Mouse (Mus musculus) T-helper 17 cell (primary cell): Measurements from ENCODE around the gene Lrmda.

Source experiments
- in situ Hi-C, 2 experiments: fragments of 300-600 bp; cut with MboI, MseI; formaldehyde crosslinking; loops; 1 replicate in 1 of 2; 2 replicates in 1 of 2; pipeline ENCODE4 v1.15.1; 2025; ENCODE audit warnings: high pct_unique_total_duplicates in 2 of 2

Lrmda gene

DNA sequence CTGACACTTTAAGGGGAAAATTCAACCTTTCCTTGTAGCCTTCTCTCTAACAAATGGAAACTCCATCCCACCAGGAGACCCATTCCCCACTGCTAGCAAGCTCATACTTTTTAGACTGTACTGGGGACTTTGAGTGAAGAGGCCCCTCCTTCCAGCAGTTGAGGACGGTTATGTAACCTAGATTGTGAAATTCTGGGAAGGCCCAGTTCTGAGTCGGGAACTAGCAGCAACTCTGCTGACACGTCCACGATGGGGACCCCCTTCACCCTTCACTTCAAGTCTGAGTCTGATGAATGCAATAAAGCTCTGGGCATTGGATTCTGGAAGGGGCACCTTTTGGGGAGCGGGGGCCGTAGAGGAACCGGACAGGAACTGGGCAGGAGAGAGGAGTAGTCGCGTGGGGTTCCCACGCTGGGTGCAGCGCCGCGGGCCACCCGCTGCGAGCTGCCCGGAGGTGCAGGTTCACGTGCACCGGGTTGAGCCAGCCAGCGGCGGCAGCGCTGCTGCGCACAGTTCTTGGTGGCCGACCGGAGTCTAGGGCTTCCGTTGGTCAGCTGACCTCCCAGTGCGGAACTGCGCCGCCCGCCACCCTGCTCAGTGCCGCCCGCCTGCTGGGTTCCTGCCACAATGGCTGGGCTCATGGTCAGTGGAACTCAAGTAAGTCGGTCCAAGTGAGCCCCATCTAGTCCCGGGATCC is at the start of gene Lrmda:
Lrmda (plus strand) TSS at position 461 of the 697 bp plus-strand sequence.
- in situ Hi-C loops: no loop called here

DNA sequence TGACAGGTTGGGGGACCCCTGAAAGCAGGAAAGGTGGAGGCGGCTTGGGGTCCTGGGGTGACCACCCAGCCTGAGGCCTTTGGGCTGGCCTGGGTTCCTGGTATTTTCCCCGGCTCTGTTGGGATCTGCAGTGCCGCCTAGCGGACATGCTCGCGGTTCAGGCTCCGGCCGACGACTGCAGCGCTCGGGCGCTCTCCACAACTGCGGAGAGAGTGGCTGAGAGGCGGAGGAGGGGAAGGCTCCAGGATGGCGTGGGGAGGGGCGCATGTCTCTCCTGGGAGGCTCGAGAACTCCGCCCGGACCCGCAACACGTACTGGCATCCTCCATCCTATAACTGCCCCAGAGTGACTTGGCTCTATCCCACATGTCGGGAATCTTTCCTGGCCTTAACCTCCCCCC is 38.0 kb upstream of the Lrmda start:
- in situ Hi-C loops: no loop called here

DNA sequence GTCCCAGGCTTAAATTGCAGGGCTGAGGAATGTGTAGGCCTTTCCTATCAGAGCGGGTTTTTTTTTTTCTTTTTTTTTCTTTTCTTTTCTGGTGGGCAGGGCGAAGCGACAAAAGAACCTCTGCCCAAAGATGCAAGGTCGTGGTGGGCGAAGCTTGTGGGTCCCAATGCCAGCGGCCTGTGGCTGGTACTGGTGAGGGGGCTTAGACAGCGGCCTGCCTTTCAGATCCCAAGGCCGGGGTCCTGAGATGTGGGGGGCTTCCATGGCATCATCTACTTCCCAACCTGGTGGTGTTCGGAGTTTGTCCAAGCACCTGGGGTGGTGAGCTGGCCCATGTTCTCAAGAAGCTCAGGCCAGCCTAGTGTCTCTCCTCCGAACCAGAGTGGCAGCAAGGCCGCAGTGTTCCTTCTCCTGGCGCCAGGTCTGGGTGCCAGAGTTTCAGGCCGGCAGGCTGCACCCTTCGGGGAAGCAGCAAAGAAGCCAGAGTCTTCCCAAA is 37.4 kb upstream of the Lrmda start:
- in situ Hi-C loops: no loop called here

DNA sequence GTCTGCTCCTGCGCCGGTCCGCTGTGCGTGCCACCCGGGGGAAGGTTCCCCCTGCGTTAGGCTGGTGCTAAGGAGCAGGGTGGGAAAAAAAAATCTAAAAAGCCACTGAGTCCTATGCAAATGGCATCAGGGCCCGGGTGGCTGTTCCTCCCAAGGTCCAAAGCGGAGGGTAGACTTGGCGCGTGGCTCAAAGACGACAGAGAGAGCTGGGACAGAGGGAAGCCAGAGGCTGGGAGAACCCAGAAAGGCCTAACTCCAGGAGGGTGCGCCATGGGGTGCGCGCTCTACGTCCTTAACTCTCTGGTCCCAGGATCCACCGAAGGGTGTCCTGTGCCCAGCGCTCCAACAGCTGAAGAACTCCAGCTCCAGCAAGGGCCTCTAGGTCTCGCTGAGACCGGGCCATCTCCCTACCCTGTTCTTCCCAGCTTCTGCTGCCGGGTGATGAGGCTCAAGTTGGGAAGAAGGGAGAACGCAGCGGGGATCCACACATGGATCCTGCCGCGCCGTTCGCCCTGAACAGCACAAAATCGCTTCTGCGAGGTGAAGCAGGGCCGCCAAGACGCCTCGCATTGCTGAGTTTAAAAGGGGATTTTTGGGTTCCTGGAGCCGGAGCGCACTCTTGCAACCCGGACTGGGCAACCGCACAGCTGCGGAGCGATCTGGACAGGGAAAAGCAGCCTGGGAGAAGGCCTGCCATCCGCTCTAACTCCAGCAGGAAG is 36.8 kb upstream of the Lrmda start:
- in situ Hi-C loops: no loop called here

DNA sequence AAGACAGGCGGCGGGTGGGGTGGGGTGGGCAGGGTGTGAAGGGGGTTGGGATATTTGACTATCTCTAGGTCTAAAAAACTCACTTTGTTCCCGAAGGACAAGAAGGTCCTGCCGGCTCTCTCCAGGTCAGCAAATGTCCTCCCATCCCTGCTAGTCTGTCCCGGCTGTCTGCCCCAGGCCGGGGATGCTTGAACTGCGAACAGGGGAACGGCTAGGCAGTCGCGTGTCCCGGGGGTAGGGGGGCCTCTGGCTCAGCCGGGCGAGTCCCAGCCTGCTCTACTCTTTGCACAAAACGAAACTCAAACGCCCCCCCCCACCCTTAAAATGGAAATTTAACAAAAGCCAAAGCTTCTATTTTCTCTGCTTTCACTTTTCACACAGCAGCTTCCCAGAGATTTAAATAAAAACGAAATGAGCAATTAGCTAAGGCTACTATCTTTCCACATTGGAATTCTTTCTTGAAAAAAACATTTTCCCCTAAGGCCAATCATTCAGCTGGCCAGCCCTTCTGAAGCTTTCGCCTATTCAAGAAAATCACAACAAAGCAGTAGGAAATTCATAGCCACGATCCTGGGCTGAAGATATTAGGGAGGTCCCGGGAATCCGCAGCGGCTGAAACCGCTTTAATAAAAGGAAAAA is 36.1 kb upstream of the Lrmda start:
- in situ Hi-C loops: no loop called here

DNA sequence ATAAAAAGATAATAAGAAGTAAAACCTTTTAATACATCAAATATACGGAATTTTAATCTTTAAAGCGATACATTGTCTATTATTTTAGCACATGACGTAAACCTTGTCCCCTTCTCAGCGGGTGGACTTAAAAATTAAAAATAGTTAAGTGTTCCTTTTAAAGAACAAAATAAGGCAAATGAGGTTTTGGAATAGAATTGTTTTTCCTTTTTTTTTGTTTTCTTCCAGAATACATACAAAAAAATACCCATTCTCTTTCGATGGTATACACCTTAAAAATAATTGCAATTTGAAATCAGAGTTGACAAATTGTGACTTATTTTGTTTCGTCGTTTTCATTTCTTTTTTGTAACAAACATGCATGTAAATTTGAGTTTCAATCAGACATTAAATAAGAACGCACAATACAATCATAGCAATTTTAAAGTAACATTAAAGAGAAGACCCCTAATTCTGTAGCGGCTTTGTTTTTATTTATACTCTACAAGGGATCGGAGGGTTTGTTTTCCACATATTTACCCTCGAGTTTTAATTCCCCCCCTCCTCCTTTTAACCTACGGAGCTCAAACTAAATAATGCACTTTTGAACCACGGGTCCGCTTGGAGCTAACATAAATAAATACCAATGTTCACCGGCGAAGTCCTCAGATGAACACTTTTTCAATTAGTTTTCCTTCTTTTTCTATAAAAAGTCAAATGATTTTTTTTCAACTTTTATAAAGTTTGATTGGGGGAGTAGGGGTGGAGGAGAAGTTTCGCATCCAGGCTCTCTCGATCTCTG is 35.4 kb upstream of the Lrmda start:
- in situ Hi-C loops: no loop called here

- in situ Hi-C loops: no loop called here
These were observed 34.6 kb upstream of the Lrmda start for GRCm38 (mm10) chr14:21984757-21985425.

DNA sequence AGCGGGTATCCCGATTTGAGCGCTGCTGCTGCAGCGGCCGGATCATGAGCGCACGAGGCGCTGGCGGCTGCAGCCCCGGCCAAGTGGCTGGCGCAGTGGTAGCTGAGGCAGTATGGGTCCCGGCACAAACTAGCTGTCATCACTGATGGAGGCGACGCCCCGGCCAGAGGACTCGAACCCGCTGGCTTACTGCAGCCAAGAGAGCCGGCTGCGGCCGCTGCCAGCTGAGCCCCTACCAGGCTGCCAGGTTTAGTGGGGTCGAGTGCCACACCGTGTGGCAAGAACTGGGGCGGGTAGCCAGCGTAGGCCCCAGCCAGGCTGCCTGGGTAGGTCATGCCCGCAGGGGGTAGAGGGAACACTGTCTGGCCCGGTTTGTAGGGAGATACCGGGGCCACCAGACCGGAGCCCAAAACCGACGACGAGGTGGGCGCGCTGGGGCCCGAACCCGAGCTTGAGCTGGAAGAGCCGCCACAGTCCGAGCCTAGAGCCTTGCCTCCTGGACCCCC is 34.0 kb upstream of the Lrmda start:
- in situ Hi-C loops: no loop called here

GRCm38 (mm10) chr14:21985981-21986732 is 33.4 kb upstream of the Lrmda start:
- in situ Hi-C loops: no loop called here

DNA sequence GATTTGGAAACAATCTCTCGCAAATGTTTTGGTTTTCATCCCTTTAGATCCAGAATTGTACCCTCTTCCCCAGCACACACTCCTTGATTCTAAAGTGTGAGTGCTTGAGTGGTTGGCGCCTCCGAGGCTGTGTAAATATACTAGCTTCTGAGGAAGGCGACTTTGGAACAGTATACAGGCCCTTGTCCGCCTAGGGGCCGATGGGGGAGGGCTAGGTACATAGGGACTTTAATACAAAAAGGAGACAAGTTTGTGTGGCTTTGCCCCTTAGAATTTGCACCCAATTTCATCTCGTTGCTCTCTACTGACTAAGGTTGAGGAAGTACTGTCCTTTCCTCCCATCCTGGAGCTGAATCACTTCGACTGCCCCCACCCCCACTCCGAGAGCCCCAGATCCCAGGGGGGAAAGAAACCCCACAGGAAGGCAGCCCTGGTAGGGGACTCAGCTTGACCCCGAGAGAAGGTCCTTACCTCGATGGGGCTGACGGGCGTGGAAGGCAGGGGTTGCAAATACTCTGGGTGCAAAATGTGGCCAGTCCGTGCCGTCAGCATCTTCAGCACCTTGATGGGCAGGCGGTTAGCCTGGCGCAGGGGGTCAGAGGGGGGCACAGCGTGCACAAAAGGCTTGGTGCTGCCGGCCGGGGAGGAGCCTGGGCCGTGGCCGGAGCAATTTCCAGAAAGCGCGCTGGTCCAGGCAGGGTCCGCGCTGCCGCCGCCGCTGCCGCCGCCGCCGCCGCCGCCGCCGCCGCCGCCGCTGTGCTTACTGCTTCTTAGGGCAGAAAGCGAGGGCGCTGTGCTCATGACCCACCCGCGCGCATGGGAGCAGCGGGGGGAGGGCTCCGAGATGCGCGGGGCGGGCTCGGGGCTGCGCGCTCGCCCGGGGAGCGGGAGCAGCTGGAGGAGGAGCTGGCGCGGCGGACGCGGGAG is 32.5 kb upstream of the Lrmda start:
- in situ Hi-C loops: no loop called here

DNA sequence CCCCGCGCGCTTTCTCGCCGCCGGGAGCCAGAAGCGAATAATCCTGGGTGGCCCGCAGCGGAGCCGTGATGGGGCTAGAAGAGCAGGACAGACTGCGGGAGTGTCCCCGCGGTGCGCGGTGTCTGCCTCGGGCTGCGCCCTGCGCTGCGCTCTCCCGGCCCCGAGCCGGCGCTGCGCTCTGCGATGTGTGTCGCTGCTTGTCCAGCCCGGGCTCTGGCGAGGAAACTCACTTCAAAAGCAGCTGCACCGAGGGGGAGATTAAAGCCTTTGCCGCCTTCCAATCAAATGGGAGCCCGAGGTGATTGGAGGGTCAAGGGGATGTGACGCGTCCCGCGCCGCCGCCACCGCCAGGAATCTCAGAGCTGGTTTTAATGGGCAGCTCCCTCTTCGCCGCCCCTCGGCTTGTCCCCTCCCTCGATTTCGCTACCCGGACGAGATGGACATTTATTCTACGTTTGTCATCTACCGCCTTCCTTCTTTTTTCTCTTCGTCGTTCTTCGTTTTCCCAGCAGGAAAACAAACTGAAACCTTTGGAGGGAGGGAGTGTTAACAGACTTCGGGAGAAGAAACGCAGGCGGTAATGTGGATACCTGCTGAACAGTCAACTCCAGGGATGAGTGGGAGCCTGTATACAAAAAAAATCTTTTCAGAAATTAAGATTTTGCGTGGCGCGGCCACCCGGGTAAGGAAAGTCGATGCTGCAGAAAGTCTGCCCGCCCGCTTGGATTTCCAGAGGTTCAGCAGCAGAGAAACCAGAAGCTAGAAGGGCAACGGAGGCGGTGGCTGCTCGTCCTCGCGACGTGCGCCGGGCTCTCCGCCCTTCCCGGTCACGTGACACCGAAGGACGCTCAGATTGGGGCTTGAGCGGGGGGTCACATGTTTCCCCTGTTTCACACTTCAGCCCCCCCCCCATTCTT is 31.6 kb upstream of the Lrmda start:
- in situ Hi-C loops: no loop called here

DNA sequence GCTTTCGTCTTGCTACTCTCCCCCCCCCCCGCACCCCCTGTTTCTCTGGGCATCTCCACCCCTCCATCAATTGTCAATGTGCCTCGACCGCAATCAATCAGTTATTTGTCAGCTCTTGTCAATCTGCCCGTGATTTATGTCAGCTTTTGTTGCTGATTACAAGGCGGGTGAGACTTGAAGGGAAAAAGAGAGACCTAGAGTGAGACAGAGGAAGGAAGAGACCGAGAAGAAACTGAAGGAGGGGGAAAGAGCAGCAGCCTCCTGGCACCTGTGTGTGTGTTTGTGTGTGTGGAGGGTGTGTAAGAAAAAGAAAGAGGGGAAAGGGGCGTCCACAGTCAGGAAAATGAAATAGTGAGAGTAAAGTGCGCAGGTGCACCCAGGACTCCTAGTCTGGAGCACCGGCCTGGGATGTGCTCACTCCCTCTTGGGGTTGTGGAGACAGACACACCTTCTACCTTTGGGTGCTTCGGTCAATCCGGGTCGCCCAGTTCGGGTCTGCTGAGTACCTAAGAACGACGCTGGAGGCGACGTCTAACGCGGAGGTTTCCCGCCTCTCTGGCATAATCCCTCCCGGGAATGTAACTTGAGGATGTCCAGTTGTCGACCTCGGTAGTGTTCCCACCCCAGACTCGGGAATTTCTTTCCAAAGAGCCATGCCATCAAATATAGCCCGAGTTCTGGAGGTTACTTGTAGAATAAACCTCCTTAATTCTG is 30.8 kb upstream of the Lrmda start:
- in situ Hi-C loops: no loop called here

DNA sequence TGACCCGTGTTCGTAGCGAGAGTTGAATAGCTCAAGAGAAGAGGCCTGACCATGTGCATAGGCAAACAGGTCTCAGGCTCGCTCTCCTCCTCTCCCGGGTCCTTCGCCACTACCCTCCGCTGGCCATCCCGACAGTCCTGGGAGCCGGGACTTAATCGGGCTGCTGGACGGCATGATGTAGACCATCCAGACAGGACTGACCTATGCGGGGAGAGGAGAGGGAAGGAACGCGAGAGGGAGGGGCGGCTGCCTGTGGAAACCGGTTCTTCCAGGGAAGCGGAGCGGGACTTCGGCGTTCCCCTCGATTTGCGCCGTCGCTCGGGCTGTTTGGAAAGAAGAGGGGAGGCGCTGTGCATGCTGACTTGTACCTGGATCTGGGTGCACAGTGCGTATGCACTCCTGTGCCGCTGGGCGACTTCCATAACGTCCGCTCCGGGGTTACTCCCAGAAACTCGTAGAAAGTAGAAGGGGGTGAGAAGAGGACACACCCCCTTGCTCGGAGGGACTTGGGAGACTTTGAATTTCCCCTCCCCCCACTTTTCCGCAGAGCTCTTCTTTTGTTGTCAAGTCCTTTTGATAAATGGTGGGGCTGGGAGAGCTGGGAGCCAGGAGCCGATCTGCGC is 30.1 kb upstream of the Lrmda start, which contains the start of gene Zfp503:
Zfp503 (minus strand) TSS at position 311 of the 623 bp plus-strand sequence.
- in situ Hi-C loops: no loop called here

DNA sequence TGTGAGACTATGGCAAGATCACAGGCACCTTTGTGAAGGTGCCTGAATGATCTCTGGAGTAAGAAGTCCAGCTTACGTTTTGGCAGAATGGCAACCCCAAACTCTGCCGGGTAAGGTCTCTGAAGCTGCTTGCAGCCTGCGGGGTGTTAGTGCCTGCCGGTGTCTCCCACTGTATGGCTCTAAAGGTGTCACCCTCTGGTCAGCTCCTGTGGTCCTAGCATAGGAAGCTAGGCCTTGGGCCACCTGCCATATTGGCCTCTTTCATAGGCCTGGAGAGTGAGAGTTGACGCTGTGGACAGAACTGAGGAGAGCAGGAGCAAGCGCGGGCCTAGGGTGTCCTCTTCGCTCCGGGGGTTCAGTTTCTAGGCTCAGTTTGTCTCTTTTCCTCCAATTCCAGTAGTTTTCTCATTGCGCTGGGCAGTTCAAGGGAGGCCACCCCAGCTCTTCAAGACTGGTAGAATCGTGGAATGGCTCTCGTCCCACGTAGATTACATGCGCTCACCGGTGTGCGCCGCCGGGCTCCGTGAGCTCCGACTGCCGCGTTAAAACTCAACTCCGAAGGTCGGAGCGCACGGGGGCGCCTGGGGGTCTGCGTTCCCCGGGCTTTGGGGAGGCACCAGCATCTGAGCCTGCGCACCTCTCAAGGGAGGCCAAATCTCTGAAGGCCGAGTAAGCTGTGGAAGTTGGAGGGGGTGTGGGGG is 29.0 kb upstream of the Lrmda start:
- in situ Hi-C loops: no loop called here

- in situ Hi-C loops: no loop called here
These were observed 28.2 kb upstream of the Lrmda start for GRCm38 (mm10) chr14:21991251-21991780.

GRCm38 (mm10) chr14:21991856-21992255 is 27.7 kb upstream of the Lrmda start:
- in situ Hi-C loops: no loop called here
